Mouse (Mus musculus): ENCODE data around the gene Rps6ka3.

DNA sequence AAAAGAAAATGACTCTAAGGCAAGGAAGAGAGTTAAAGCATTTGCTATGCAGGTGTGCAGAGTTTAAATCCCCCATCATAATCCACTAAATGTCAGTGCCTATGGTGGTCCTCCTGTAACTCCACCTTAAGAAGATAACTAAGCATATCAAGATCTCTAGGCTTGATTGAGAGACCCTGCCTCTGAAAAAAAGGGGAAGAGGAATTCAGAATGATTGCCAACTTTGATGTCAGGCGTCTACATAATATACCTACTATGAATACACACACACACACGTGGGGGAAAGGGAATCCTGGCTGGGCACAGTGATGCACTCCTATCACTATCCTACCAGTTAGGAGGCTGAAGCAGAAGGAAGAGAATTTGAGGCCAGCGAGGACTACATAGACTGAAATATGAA, 181.1 kb downstream of the Rps6ka3 start:
- TF ChIP-seq CTCF (IDR thresholded peaks at IDR 0.05; ENCODE audit: insufficient read depth, low read depth, low read length) (no peak), POLR2A (IDR thresholded peaks at IDR 0.05; ENCODE audit: insufficient read depth, low read depth, low read length) (no peak)
